Mouse (Mus musculus): ENCODE data around the gene Cfap298. TPM values are rescaled to one million over a fixed set of nuclear protein-coding genes. Genes with fewer than 3 reads are reported as not detected.
A peak's percentile ranks its signal among the peaks of the same experiment; 100 is the strongest.

Cfap298 gene
- polyA plus RNA-seq, 1 experiment from 2014 or later, result 47.0 TPM

DNA sequence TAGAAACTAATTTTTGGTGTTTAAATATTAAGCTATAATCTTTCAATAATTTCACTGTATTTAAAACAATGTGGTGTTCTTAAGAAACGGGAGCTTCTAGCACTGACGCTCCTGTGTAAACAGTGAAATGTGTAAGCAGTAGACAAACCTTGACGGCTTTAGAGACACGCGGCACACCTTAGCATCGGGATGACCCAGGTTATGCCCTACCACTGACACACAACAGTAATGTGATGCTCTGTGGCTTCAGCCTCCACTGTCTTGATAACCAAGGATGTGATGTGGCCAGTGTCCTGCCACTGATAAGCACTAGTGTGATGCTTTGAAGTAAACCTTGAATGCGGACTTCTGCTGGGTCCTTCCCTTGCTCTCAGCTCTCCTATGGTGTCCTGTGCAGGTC lies 6.3 kb upstream of the Cfap298 start:
- WGBS, result 94% methylated on average over 7 of the region's 7 CpGs
- H3K9ac ChIP-seq (replicated peaks), result no peak overlapping the region
- no peak for ATAC-seq
- no peaks in the 10 kb centered on the region for H3K9me3 ChIP-seq
- H3K4me1 ChIP-seq (replicated peaks), result no peaks in the 10 kb centered on the region
- no peak overlapping the region for H3K27ac ChIP-seq
- H3K36me3 ChIP-seq, result peaks cover 61% of the 10 kb centered on the region
- H3K4me3 ChIP-seq (replicated peaks), result no peak overlapping the region
- H3K27me3 ChIP-seq, result no peaks in the 10 kb centered on the region
- no peak overlapping the region for H3K4me2 ChIP-seq (replicated peaks)

DNA sequence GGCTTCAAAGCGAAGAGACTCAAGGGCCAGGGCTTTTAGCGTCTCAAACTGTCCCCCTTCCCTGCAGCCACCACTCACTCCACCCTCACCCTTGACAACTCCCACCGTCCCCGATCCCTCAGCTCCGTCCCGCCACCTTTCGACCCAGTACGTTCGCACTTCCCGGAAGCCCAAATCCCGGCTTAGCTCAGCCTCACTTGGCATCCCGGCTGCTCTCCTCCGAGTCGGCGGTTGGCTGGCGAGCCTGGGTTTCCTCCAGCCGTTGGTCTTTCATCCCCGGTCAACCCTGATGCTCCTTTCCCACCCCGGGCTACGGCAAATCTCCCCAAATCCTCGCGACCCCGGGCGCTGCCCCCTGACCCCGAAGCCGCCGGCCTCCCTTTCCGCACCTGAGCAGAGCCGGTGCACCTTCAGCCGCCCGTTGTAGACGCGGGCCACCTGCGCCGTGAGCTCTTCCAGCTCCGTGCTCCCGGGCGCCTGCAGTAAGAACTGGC lies 674 bp downstream of the Cfap298 start:
- peak overlapping the region; percentile 92 for H3K27ac ChIP-seq
- peak overlapping the region; percentile 81 for H3K4me2 ChIP-seq (replicated peaks)
- peak; percentile 57 for ATAC-seq
- H3K4me1 ChIP-seq (replicated peaks), result peaks cover 15% of the 10 kb centered on the region
- H3K4me3 ChIP-seq (replicated peaks), result peak overlapping the region; percentile 88
- H3K9me3 ChIP-seq, result no peaks in the 10 kb centered on the region
- H3K36me3 ChIP-seq, result peaks cover 29% of the 10 kb centered on the region
- H3K9ac ChIP-seq (replicated peaks), result peak overlapping the region; percentile 87
- under 1% methylated on average over 38 of the region's 38 CpGs for WGBS
- H3K27me3 ChIP-seq, result no peaks in the 10 kb centered on the region

- H3K4me1 ChIP-seq (replicated peaks), result peaks cover 15% of the 10 kb centered on the region
- H3K9me3 ChIP-seq, result no peaks in the 10 kb centered on the region
- peak overlapping the region; percentile 88 for H3K4me3 ChIP-seq (replicated peaks)
- H3K27me3 ChIP-seq, result no peaks in the 10 kb centered on the region
- H3K36me3 ChIP-seq, result peaks cover 29% of the 10 kb centered on the region
- H3K9ac ChIP-seq (replicated peaks), result peak overlapping the region; percentile 87
- no peak for ATAC-seq
- 28% methylated on average over 13 of the region's 13 CpGs for WGBS
- H3K4me2 ChIP-seq (replicated peaks), result peak overlapping the region; percentile 81
- peak overlapping the region; percentile 92; the same call in 1 of the 2 replicates for H3K27ac ChIP-seq
These were observed 1.3 kb downstream of the Cfap298 start for GRCm38 (mm10) chr16:90933534-90934176.

DNA sequence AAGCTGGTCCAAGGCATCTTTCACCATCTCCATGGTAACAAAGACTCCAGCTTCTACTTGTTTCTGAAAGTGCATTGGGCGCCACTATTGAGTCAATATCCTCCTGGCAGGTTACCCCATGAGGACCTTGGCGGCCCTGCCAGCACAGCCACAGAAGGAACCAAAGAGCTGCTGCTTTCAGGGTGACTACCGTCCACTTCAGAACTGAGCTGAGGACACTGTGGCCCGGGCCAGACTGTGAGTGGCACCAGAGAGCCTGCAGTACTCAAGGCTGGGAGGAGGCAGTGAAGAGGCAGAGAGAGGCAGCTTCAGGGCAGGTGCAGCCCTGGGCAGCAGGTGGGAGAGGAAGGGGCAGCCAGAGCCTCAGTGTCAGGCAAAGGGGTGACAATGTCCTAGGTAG lies 7.5 kb downstream of the Cfap298 start:
- no peak for ATAC-seq
- H3K27me3 ChIP-seq, result no peaks in the 10 kb centered on the region
- no peak overlapping the region for H3K9ac ChIP-seq (replicated peaks)
- H3K9me3 ChIP-seq, result no peaks in the 10 kb centered on the region
- 85% methylated on average over 4 of the region's 4 CpGs for WGBS
- H3K36me3 ChIP-seq, result peaks cover 49% of the 10 kb centered on the region
- no peak overlapping the region for H3K27ac ChIP-seq
- no peak overlapping the region for H3K4me2 ChIP-seq (replicated peaks)
- no peak overlapping the region for H3K4me3 ChIP-seq (replicated peaks)
- H3K4me1 ChIP-seq (replicated peaks), result no peaks in the 10 kb centered on the region

- peak; percentile 43; the same call in 1 of the 2 replicates for ATAC-seq
- WGBS, result 35% methylated on average over 5 of the region's 5 CpGs
These were observed 9.5 kb downstream of the Cfap298 start for GRCm38 (mm10) chr16:90925461-90925860.

DNA sequence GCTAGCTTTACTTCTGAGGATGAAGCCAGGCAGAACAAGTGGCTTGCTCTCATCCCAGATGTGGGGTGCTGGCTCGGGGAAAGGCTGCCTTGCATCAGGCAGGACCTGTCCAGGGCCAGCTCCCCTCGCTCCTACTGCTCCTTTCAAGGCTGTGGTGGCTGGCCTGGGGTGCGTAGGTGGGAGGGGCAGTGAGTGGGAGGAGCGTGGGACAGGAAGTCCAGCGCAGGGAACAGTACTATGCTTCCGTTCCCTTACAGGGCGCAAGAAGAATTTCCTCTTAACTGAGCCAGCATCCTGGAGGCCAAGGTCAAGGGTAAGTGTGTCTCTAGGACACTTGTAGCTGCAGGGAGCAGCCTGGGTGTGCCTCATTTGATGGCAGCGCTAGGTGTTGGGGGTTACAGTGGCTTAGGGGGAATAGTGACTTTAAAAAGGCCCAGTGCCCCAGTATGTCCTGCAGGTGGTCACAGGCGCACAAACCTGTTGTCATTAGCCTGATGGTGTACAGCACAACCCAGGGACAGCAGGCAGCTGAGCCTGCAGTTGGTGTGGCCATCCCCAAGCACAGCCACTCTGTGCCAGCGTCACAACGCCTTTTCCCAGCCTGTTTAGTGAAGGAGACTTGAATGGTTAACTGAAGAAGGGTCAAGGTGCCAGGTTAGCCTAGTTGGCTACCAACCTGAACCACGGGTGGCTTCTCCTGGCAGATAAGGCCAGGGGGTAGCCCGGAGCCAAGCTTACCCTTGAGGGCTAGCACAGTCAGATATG lies 10.1 kb downstream of the Cfap298 start:
- no peak overlapping the region for H3K4me3 ChIP-seq (replicated peaks)
- H3K27ac ChIP-seq, result no peak overlapping the region
- no peak for ATAC-seq
- no peaks in the 10 kb centered on the region for H3K9me3 ChIP-seq
- H3K36me3 ChIP-seq, result peaks cover 41% of the 10 kb centered on the region
- no peak overlapping the region for H3K4me2 ChIP-seq (replicated peaks)
- 0 out of 2 replicates have a peak, but pooled peaks cover 6% of the 10 kb centered on the region for H3K4me1 ChIP-seq (replicated peaks)
- H3K27me3 ChIP-seq, result no peaks in the 10 kb centered on the region
- WGBS, result 91% methylated on average over 13 of the region's 13 CpGs
- no peak overlapping the region for H3K9ac ChIP-seq (replicated peaks)

More at GRCm38 (mm10) chr16:90925461-90925860, 9.5 kb downstream of the Cfap298 start:
- Histone ChIP-seq H3K4me2 (replicated peaks) (no peak overlapping the region), H3K27me3 (no peaks in the 10 kb centered on the region), H3K9me3 (no peaks in the 10 kb centered on the region), H3K27ac (no peak overlapping the region), H3K4me1 (replicated peaks) (0 out of 2 replicates have a peak, but pooled peaks cover 6% of the 10 kb centered on the region), H3K9ac (replicated peaks) (no peak overlapping the region), H3K36me3 (peaks cover 48% of the 10 kb centered on the region), H3K4me3 (replicated peaks) (no peak overlapping the region)

DNA sequence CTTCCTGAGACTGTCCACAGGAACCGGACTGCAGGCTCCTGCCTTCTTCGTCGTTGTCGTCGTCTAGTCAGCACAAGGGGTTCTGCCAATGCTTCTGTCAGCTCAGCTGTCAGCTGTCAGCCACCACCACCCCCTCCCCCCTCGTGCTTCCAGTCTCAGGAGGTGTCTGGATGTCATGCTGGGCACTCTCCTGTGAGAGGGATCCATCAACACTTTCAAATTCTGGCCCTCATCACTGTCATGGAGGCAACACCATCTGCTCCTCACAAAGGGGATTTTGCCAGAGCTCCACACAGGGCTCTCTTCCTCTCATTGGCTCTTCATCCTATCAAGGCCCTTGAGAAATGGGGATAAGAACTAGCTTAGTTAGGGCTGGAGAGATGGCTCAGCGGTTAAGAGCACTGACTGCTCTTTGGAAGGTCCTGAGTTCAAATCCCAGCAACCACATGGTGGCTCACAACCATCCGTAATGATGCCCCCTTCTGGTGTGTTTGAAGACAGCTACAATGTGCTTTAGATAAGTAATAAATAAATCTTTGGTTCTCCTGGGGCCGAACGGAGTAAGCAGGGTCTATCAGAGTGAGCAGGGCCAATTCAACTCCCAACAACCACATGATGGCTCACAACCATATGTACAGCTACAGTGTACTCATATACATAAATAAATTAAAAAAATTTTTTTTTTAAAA lies 13.3 kb downstream of the Cfap298 start:
- no peak overlapping the region for H3K4me3 ChIP-seq (replicated peaks)
- H3K27ac ChIP-seq, result no peak overlapping the region
- 55% methylated on average over 10 of the region's 10 CpGs for WGBS
- 0 out of 2 replicates have a peak, but pooled peaks cover 6% of the 10 kb centered on the region for H3K4me1 ChIP-seq (replicated peaks)
- peaks cover 17% of the 10 kb centered on the region for H3K36me3 ChIP-seq
- no peak overlapping the region for H3K9ac ChIP-seq (replicated peaks)
- no peaks in the 10 kb centered on the region for H3K9me3 ChIP-seq
- ATAC-seq, result peak; percentile 52; the same call in 1 of the 2 replicates
- H3K27me3 ChIP-seq, result no peaks in the 10 kb centered on the region
- H3K4me2 ChIP-seq (replicated peaks), result no peak overlapping the region

DNA sequence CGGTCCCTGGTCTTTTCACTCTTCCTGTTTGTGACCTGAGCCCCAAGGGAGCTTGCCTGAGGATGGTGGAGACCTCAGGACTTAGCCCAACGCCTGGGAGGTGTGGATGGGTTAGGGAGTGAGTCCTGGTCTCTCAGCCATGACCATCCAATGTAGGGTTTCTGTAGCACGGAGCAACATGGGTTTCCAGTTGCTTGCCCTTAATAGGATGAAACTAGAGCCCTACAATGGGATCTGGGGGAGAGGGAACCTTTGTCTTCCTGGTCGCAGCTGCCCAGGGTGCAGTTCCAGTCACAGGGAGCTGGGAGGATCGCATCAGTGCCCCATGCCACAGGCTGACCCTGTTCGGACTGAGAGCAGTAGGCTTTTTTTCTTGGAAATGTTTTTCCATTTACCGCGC lies 17.8 kb downstream of the Cfap298 start:
- Histone ChIP-seq H3K9me3 (no peaks in the 10 kb centered on the region), H3K36me3 (peaks cover under 1% of the 10 kb centered on the region; the same call in 1 of the 2 replicates), H3K4me3 (replicated peaks) (no peak overlapping the region), H3K4me1 (replicated peaks) (0 out of 2 replicates have a peak, but pooled peaks cover 6% of the 10 kb centered on the region), H3K4me2 (replicated peaks) (no peak overlapping the region), H3K27ac (no peak overlapping the region), H3K27me3 (no peaks in the 10 kb centered on the region), H3K9ac (replicated peaks) (no peak overlapping the region)
- no peak for ATAC-seq
- 78% methylated on average over 8 of the region's 8 CpGs for WGBS

- Histone ChIP-seq H3K4me3 (replicated peaks) (no peak overlapping the region), H3K36me3 (no peaks in the 10 kb centered on the region), H3K4me2 (replicated peaks) (no peak overlapping the region), H3K27me3 (no peaks in the 10 kb centered on the region), H3K27ac (no peak overlapping the region), H3K4me1 (replicated peaks) (0 out of 2 replicates have a peak, but pooled peaks cover under 1% of the 10 kb centered on the region), H3K9me3 (no peaks in the 10 kb centered on the region), H3K9ac (replicated peaks) (no peak overlapping the region)
- WGBS, result 39% methylated on average over 12 of the region's 12 CpGs
- no peak for ATAC-seq
These were observed 18.9 kb downstream of the Cfap298 start for GRCm38 (mm10) chr16:90916040-90916481.

DNA sequence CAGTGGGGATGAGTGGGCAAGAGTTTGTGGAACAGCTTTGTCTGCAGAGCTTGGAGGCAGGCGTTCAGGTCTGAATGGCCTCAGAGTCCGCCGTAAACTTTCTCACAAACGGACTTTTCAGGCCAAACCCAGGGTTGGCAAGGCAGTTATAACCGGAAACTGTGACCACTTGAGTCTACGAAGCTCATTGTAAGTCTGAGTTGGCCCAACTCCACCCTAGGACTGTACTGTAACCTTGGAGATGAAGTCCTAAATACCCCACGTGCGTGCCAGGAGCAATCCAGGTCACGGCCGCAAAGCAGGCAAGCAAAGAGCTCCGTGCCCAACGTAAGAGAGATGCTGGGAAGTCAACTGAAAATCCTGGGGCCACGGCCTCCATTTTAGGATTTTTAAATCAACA lies 23.1 kb downstream of the Cfap298 start:
- Histone ChIP-seq H3K4me1 (replicated peaks) (no peaks in the 10 kb centered on the region), H3K27ac (no peak overlapping the region), H3K4me3 (replicated peaks) (no peak overlapping the region), H3K27me3 (no peaks in the 10 kb centered on the region), H3K4me2 (replicated peaks) (no peak overlapping the region), H3K36me3 (no peaks in the 10 kb centered on the region), H3K9me3 (no peaks in the 10 kb centered on the region), H3K9ac (replicated peaks) (no peak overlapping the region)
- WGBS, result 96% methylated on average over 13 of the region's 13 CpGs
- ATAC-seq, result no peak

DNA sequence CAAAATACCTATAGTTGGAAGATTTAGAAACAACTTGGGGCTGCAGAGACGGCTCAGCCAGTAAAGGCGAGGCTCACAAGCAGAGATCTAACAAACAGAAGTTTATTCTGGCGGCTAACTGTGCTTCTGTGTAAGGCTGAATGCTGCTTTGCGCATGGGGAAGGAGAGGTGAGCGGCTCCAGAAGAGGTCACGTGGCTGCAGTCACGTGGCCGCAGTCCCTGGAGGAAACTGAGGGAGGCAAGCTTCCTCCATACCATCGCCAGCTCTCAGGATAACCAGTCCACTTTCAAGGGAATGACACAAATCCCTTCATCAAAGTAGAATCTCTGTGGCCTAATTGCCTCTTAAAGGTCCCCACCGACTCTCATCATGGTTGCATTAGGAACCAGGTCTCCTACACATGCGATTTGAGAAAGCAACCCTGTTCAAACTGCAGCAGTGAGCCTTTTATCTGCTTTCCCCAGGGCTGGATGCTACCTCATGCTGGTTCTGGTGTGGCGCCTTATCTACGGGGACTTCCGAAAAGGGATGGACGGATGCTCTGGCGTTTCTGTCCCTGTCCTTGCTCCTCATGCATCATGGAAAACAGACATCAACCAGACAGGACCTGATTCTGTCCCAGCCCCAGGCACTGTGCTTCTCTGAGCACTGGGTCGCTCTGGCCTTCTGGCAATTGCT lies 23.9 kb downstream of the Cfap298 start:
- Histone ChIP-seq H3K4me2 (replicated peaks) (no peak overlapping the region), H3K27me3 (no peaks in the 10 kb centered on the region), H3K9me3 (no peaks in the 10 kb centered on the region), H3K27ac (no peak overlapping the region), H3K9ac (replicated peaks) (no peak overlapping the region), H3K4me1 (replicated peaks) (no peaks in the 10 kb centered on the region), H3K4me3 (replicated peaks) (no peak overlapping the region), H3K36me3 (no peaks in the 10 kb centered on the region)
- no peak for ATAC-seq
- WGBS, result 81% methylated on average over 17 of the region's 17 CpGs
